Mouse (Mus musculus) embryonic fibroblast, embryonic 13.5 days (primary cell): ENCODE results near the gene Tfdp2.

ENCODE experiments used
- CTCF ChIP-seq: IDR thresholded peaks from 2 replicates; pipeline ENCODE4 v1.5.1; 2011; ENCODE audit warnings: mild to moderate bottlenecking, control low read depth, low read length, moderate library complexity, borderline replicate concordance; ENCODE audit not compliant: insufficient read depth
- POLR2A ChIP-seq: IDR thresholded peaks from 2 replicates; pipeline ENCODE4 v1.6.1; 2011; ENCODE audit warnings: low read depth, mild to moderate bottlenecking, control low read depth, low read length, moderate library complexity

DNA sequence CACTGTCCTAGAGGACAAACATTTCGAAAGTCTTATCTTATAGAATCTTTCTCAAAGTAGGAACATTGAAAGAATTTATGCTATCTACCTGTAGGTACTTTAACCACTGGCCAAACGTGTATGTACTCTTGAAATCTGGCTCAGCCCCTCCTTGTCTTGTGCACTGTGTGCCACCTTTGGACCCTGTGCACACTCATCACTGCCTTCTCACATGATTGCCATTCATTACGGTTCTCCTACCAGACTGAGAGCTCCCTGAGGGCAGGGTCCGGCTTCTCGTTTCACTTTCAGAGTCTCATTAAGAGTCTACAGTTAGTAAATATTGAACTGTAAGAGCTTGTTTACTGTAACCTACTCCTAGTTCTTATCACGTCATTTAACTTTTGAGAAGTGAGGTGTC, 47.8 kb downstream of the Tfdp2 start:
- TF ChIP-seq POLR2A (no peak), CTCF (no peak)
